In the genomic region with DNA sequence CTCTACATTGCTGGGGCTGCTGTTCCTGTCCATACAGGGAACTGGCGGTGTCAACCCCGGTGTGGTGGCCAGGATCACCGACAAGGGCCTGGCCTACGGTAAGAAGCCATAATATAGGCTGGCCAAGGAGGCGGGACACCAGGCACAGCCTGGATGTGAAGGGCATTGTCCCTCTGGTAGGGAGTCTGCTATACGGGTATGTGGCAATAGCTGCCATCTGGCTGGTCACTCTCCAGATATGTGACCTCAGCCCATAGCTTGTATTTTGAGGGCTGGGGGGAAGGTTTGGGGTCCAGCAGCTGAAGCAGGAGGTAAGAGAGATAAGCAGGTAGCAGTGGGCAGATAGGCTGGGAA, we compare ENCODE assay signal across 9 mouse cellular contexts. TPM values are rescaled to one million over a fixed set of nuclear protein-coding genes. Genes with fewer than 3 reads are reported as not detected.
DNase-seq lines count a peak whose midpoint lies in the region; ATAC-seq and TF ChIP-seq lines count a peak whose summit lies in the region.
"Had no signal": no experiment of that assay in that cellular context is flagged by ENCODE, and none has a peak within 500 bp of the region (broad histone marks: within the 10 kb centered on the region; RNA-seq: fewer than 3 reads in every experiment).

No protein-coding gene starts in this region.

- H3K9me3 ChIP-seq in hindbrain, embryonic 10.5 days, result no peaks in the 10 kb centered on the region
- H3K9me3 ChIP-seq in hindbrain, embryonic 16.5 days (ENCODE audit: control insufficient read depth, low read length), result no peaks in the 10 kb centered on the region
- no peaks in the 10 kb centered on the region for H3K9me3 ChIP-seq in liver, embryonic 11.5 days (ENCODE audit: control insufficient read depth, low read length)
- H3K9me3 ChIP-seq: midbrain, embryonic 12.5 days had no signal

- ATAC-seq in hindbrain, embryonic 16.5 days, result no peak
- ATAC-seq in liver, embryonic 11.5 days (replicated peaks; ENCODE audit: low FRiP score), result peak; percentile 43; the same call in 1 of the 2 replicates
- no peak for ATAC-seq in frontal cortex, adult (ENCODE audit: low TSS enrichment)

- H3K4me3 ChIP-seq in hindbrain, embryonic 10.5 days, result no peak overlapping the region
- H3K4me3 ChIP-seq in hindbrain, embryonic 16.5 days (ENCODE audit: low read length), result no peak overlapping the region
- H3K4me3 ChIP-seq in testis, adult 2 months (ENCODE audit: control insufficient read depth, low read depth, low read length), result peak overlapping the region; percentile 21
- peak overlapping the region; percentile 21 for H3K4me3 ChIP-seq in liver, embryonic 11.5 days (ENCODE audit: low read depth, low read length)
- H3K4me3 ChIP-seq: midbrain, embryonic 12.5 days had no signal

- peak overlapping the region; percentile 66 for H3K27ac ChIP-seq in hindbrain, embryonic 10.5 days
- no peak overlapping the region for H3K27ac ChIP-seq in hindbrain, embryonic 16.5 days (ENCODE audit: low read depth, low read length)
- peak overlapping the region; percentile 50 for H3K27ac ChIP-seq in testis, adult 2 months (ENCODE audit: control insufficient read depth, insufficient read depth, low read depth, low read length)
- peak overlapping the region; percentile 67; the same call in 1 of the 2 replicates for H3K27ac ChIP-seq in liver, embryonic 11.5 days (ENCODE audit: low read depth, low read length)
- H3K27ac ChIP-seq: midbrain, embryonic 12.5 days had no signal

- H3K4me1 ChIP-seq in hindbrain, embryonic 10.5 days (replicated peaks), result peaks cover 15% of the 10 kb centered on the region
- H3K4me1 ChIP-seq in hindbrain, embryonic 16.5 days (ENCODE audit: control insufficient read depth, insufficient read depth, low read depth, low read length), result no peaks in the 10 kb centered on the region
- peaks cover 3% of the 10 kb centered on the region for H3K4me1 ChIP-seq in testis, adult 2 months (ENCODE audit: control insufficient read depth, insufficient read depth, low read length)
- H3K4me1 ChIP-seq in liver, embryonic 11.5 days (replicated peaks; ENCODE audit: control insufficient read depth, insufficient read depth, low read length), result peaks cover 9% of the 10 kb centered on the region

- no peaks in the 10 kb centered on the region for H3K27me3 ChIP-seq in hindbrain, embryonic 10.5 days (ENCODE audit: insufficient read depth, poor library complexity, severe bottlenecking)
- H3K27me3 ChIP-seq in hindbrain, embryonic 16.5 days (replicated peaks; ENCODE audit: control insufficient read depth, insufficient read depth, low read length), result no peaks in the 10 kb centered on the region
- no peaks in the 10 kb centered on the region for H3K27me3 ChIP-seq in testis, adult 2 months (ENCODE audit: control insufficient read depth, insufficient read depth, low read length)
- H3K27me3 ChIP-seq in liver, embryonic 11.5 days (replicated peaks; ENCODE audit: control insufficient read depth, insufficient read depth, low read length), result no peaks in the 10 kb centered on the region
- H3K27me3 ChIP-seq: midbrain, embryonic 12.5 days had no signal

- 41% methylated on average over 6 of the region's 6 CpGs for WGBS in hindbrain, embryonic 10.5 days
- 38% methylated on average over 6 of the region's 6 CpGs for WGBS in hindbrain, embryonic 16.5 days
- 33% methylated on average over 6 of the region's 6 CpGs for WGBS in liver, embryonic 11.5 days

- TF ChIP-seq CTCF in testis, adult 2 months (IDR thresholded peaks at IDR 0.05; ENCODE audit: control insufficient read depth, insufficient read depth, insufficient replicate concordance, low read depth, low read length), result no peak

- no peak for DNase-seq in hindbrain, embryonic 10.5 days (ENCODE audit: low spot score)
- DNase-seq in testis, postnatal 14 days (ENCODE audit: low spot score), result no peak
- DNase-seq in liver, embryonic 11.5 days (ENCODE audit: low spot score), result no peak
- no peak for DNase-seq in MN1 (ENCODE audit: low spot score)
- DNase-seq: layer of hippocampus, adult 9-11 months had no signal

- TF ChIP-seq POLR2A in testis, adult 2 months (IDR thresholded peaks at IDR 0.05; ENCODE audit: control insufficient read depth, low read depth, low read length), result no peak

- H3K4me2 ChIP-seq in hindbrain, embryonic 16.5 days (ENCODE audit: low read length), result no peak overlapping the region
- peak overlapping the region; percentile 49 for H3K4me2 ChIP-seq in liver, embryonic 11.5 days
- H3K4me2 ChIP-seq: midbrain, embryonic 12.5 days had no signal

- no peaks in the 10 kb centered on the region for H3K36me3 ChIP-seq in hindbrain, embryonic 10.5 days
- H3K36me3 ChIP-seq in hindbrain, embryonic 16.5 days (ENCODE audit: control insufficient read depth, insufficient read depth, low read length), result no peaks in the 10 kb centered on the region
- no peaks in the 10 kb centered on the region for H3K36me3 ChIP-seq in testis, adult 2 months (ENCODE audit: control insufficient read depth, insufficient read depth, low read length)
- H3K36me3 ChIP-seq in liver, embryonic 11.5 days (ENCODE audit: control insufficient read depth, insufficient read depth, low read length), result no peaks in the 10 kb centered on the region
- H3K36me3 ChIP-seq: midbrain, embryonic 12.5 days had no signal

- H3K9ac ChIP-seq in hindbrain, embryonic 16.5 days (ENCODE audit: low read depth, low read length), result no peak overlapping the region
- no peak overlapping the region for H3K9ac ChIP-seq in liver, embryonic 11.5 days (ENCODE audit: low read depth, low read length)
- H3K9ac ChIP-seq: midbrain, embryonic 12.5 days had no signal

RNA-seq across cellular contexts. Expression of a gene that starts 0.4 kb away (rescaled TPM):
- 2.2 and 3.4 TPM in 2 replicates for polyA plus RNA-seq in hindbrain, embryonic 10.5 days (2016; fragmentation: Nextera tagmentation; extraction: Ambion mirVana)
- polyA plus RNA-seq in hindbrain, embryonic 16.5 days (2015; fragmentation: Nextera tagmentation; extraction: Ambion mirVana), result 6.2 TPM in 2 replicates
- 14.9 and 17.2 TPM in 2 replicates for polyA plus RNA-seq in testis, adult 2 months (2012; rRNA removed)
- polyA plus RNA-seq in liver, embryonic 11.5 days (2014; fragmentation: Nextera tagmentation; extraction: Ambion mirVana), result 12.9 and 13.7 TPM in 2 replicates

RNA-seq across cellular contexts. Expression of a gene that starts 48.8 kb away (rescaled TPM):
- not detected in 2 replicates for polyA plus RNA-seq in hindbrain, embryonic 10.5 days (2016; fragmentation: Nextera tagmentation; extraction: Ambion mirVana)
- not detected in 2 replicates for polyA plus RNA-seq in hindbrain, embryonic 16.5 days (2015; fragmentation: Nextera tagmentation; extraction: Ambion mirVana)
- 60.2 and 67.8 TPM in 2 replicates for polyA plus RNA-seq in testis, adult 2 months (2012; rRNA removed)
- polyA plus RNA-seq in liver, embryonic 11.5 days (2014; fragmentation: Nextera tagmentation; extraction: Ambion mirVana), result not detected in 2 replicates
- polyA plus RNA-seq: midbrain, embryonic 12.5 days had no signal

Comparison
In these comparisons a context has a peak if more than half of its experiments do, and no peak if none do; other contexts are left out.
1. H3K4me3 ChIP-seq: peak in testis, adult 2 months (single experiment) and liver, embryonic 11.5 days (single experiment); none in hindbrain, embryonic 10.5 days (single experiment) and hindbrain, embryonic 16.5 days (single experiment).
2. RNA of a gene that starts 48.8 kb away (polyA plus RNA-seq): 60.2 to 67.8 TPM in testis, adult 2 months; not detected in hindbrain, embryonic 10.5 days, not detected in hindbrain, embryonic 16.5 days and not detected in liver, embryonic 11.5 days; every median in the first group is over 10 times any median in the second.